Mouse (Mus musculus): ENCODE results near the gene Pan2. TPM values are rescaled to one million over a fixed set of nuclear protein-coding genes. Genes with fewer than 3 reads are reported as not detected.

Pan2 gene
- total RNA-seq (2012; rRNA removed) (8.1 and 11.0 TPM in 2 replicates), total RNA-seq (2014; rRNA removed) (9.4 and 10.6 TPM in 2 replicates), polyA plus RNA-seq (2012; ENCODE audit: insufficient read length, low read depth) (16.1 and 18.5 TPM in 2 replicates)

DNA sequence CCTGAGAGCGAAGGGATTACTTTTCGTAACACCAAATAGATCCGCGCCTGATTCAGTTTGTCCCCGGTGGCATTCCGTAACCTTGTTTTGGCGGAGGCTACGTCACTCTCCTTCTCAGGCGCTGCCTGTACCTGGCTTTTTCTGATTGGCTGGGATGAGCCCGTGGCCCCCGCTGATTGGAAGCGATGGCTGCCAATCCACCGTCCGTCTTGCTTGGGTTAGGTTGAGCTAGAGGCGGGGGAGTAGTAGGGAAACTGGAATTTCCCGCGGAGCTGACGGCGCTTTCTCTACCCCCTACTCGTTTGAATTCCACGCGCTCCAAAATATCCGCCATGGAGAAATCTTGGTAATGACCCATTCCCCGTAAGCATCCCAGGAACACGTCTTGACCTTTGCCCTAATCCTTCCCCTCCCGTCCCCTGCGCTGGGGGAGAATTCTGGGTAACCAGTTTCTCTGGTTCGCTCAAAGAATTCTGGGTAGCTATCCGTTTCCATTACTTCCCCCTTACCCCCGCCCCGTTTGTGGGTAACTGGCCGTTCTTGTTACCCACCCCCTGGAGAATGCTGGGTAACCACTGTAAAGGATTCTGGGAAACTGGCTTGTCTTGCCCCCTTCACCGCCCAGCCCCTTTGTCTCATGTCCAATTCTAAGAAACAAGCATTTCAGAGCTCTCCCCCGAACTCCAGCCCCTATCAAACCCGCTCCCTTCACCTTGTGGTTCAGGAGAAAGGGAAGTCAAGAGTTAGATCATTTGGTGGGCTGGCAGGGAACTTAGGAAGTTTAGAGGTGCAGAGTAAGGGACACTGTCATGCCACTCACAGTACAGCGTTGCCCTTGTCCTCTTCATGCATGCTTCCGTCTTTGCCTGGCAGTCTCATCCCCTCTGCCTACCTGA is at the start of gene Pan2:
Gene Pan2, plus strand, starts transcription at position 210 of the 896 bp plus-strand sequence.
- in situ Hi-C loops (cut with MboI; ENCODE audit: low pct_ligation_motif_present, low pct_unique_long_range_greater_than_20kb, low sequenced_read_pairs), result no loop called here
- no peak for TF ChIP-seq PAX5 (IDR thresholded peaks at IDR 0.05; ENCODE audit: low read length)
- 0 out of 2 replicates have a peak, but pooled peaks have one; percentile 62 for TF ChIP-seq CHD1 (IDR thresholded peaks at IDR 0.05; ENCODE audit: low read depth, low read length)
- TF ChIP-seq ETS1 (conservative IDR thresholded peaks at IDR 0.05; ENCODE audit: low read depth, low read length), result peak; percentile 20; the same call in 1 of the 2 replicates
- no peak for TF ChIP-seq UBTF (IDR thresholded peaks at IDR 0.05; ENCODE audit: low read depth, low read length)
- peak; percentile 83 for TF ChIP-seq SIN3A (IDR thresholded peaks at IDR 0.05; ENCODE audit: low read length)
- TF ChIP-seq ELF1 (IDR thresholded peaks at IDR 0.05; ENCODE audit: low read depth, low read length), result peak; percentile 61
- no peak; the same call in 1 of the 2 replicates for TF ChIP-seq GABPA (IDR thresholded peaks at IDR 0.05; ENCODE audit: insufficient replicate concordance, low read depth, low read length)
- peak; percentile 93 for TF ChIP-seq POLR2A (IDR thresholded peaks at IDR 0.05; ENCODE audit: low read depth, low read length)
- TF ChIP-seq ZKSCAN1 (IDR thresholded peaks at IDR 0.05; ENCODE audit: borderline replicate concordance, low read depth, low read length), result no peak
- TF ChIP-seq MYC (IDR thresholded peaks at IDR 0.05; ENCODE audit: low read depth, low read length), result peak; percentile 78
- TF ChIP-seq POLR2AphosphoS2 (IDR thresholded peaks at IDR 0.05; ENCODE audit: low read depth, low read length), result peak; percentile 71; the same call in 1 of the 2 replicates
- TF ChIP-seq TCF12 (IDR thresholded peaks at IDR 0.05; ENCODE audit: low read depth, low read length), result peak; percentile 55
- TF ChIP-seq NRF1 (IDR thresholded peaks at IDR 0.05; ENCODE audit: low read depth, low read length), result peak; percentile 52; the same call in 1 of the 2 replicates
- 0 out of 2 replicates have a peak, but pooled peaks have one; percentile 40 for TF ChIP-seq EP300 (IDR thresholded peaks at IDR 0.05; ENCODE audit: low read length)
- TF ChIP-seq BHLHE40 (IDR thresholded peaks at IDR 0.05; ENCODE audit: low read depth, low read length), result no peak
- peak; percentile 75 for TF ChIP-seq ZMIZ1 (IDR thresholded peaks at IDR 0.05; ENCODE audit: low read depth, low read length)
- peak; percentile 46; the same call in 1 of the 2 replicates for TF ChIP-seq JUND (conservative IDR thresholded peaks at IDR 0.05; ENCODE audit: low read depth, low read length)
- TF ChIP-seq MAZ (IDR thresholded peaks at IDR 0.05; ENCODE audit: low read depth, low read length), result peak; percentile 83; the same call in 1 of the 2 replicates
- TF ChIP-seq JUN (IDR thresholded peaks at IDR 0.05; ENCODE audit: insufficient read depth, low read depth, low read length), result peak; percentile 1; the same call in 1 of the 2 replicates
- TF ChIP-seq CHD2 (IDR thresholded peaks at IDR 0.05; ENCODE audit: low read length), result peak; percentile 97
- TF ChIP-seq ZNF384 (IDR thresholded peaks at IDR 0.05; ENCODE audit: low read depth, low read length), result peak; percentile 4; the same call in 1 of the 2 replicates
- TF ChIP-seq IRF4 (IDR thresholded peaks at IDR 0.05; ENCODE audit: low read depth, low read length), result peak; percentile 44
- peak; percentile 82; the same call in 1 of the 2 replicates for TF ChIP-seq E2F4 (IDR thresholded peaks at IDR 0.05; ENCODE audit: insufficient replicate concordance, low read depth, low read length)
- no peak for TF ChIP-seq RAD21 (IDR thresholded peaks at IDR 0.05; ENCODE audit: low read depth, low read length)
- TF ChIP-seq KAT2A (IDR thresholded peaks at IDR 0.05; ENCODE audit: insufficient replicate concordance, low read length), result peak; percentile 90; the same call in 1 of the 2 replicates
- TF ChIP-seq MAX (IDR thresholded peaks at IDR 0.05; ENCODE audit: low read length), result peak; percentile 60; the same call in 1 of the 2 replicates
- TF ChIP-seq MEF2A (IDR thresholded peaks at IDR 0.05; ENCODE audit: borderline replicate concordance, low read depth, low read length), result peak; percentile 84
- TF ChIP-seq TBP (conservative IDR thresholded peaks at IDR 0.05; ENCODE audit: low read depth, low read length), result peak; percentile 86
- peak; percentile 88 for TF ChIP-seq NELFE (IDR thresholded peaks at IDR 0.05; ENCODE audit: low read depth, low read length)
- peak; percentile 76 for TF ChIP-seq HCFC1 (IDR thresholded peaks at IDR 0.05; ENCODE audit: low read depth, low read length)
- TF ChIP-seq MXI1 (IDR thresholded peaks at IDR 0.05; ENCODE audit: low read depth, low read length), result peak; percentile 68
- TF ChIP-seq RCOR1 (conservative IDR thresholded peaks at IDR 0.05; ENCODE audit: low read depth, low read length), result 0 out of 2 replicates have a peak, but pooled peaks have one; percentile 10
- no peak for TF ChIP-seq SMC3 (IDR thresholded peaks at IDR 0.05; ENCODE audit: low read depth, low read length)

More for the DNA sequence above, at the start of gene Pan2:
- no peaks in the 10 kb centered on the region for H3K27me3 ChIP-seq (replicated peaks)
- peaks cover 3 to 20% of the 10 kb centered on the region in 2 experiments for H3K36me3 ChIP-seq (replicated peaks in 1 of 2; ENCODE audit: control insufficient read depth in 1 of 2, insufficient read depth in 1 of 2, low read length in 1 of 2)
- peak within 1 kb of the TSS; percentile 98 for H3K9ac ChIP-seq (ENCODE audit: insufficient read depth, low read depth)
- peak within 1 kb of the TSS; percentile 83 for H3K27ac ChIP-seq (ENCODE audit: insufficient read depth, low read depth)
- peaks cover 13 to 38% of the 10 kb centered on the region in 2 experiments for H3K4me1 ChIP-seq (ENCODE audit: control insufficient read depth in 1 of 2, insufficient read depth in 2 of 2)
- DNase-seq (ENCODE audit: extremely low read depth), result peak; percentile 99
- dilution Hi-C loops (cut with MboI; ENCODE audit: extremely low pct_ligation_motif_present, extremely low pct_unique_long_range_greater_than_20kb, low sequenced_read_pairs), result no loop called here
- no peaks in the 10 kb centered on the region; the same call in 1 of the 2 replicates for H3K79me2 ChIP-seq (replicated peaks; ENCODE audit: control insufficient read depth, extremely low read depth, insufficient read depth, poor library complexity, severe bottlenecking)
- peak within 1 kb of the TSS; percentile 70 to 95 (median 80) for H3K4me3 ChIP-seq (replicated peaks in 1 of 3; ENCODE audit: low read depth in 2 of 3, low read length in 2 of 3, poor library complexity in 1 of 3)
- H3K9me3 ChIP-seq (replicated peaks; ENCODE audit: low read length), result no peaks in the 10 kb centered on the region
- H3K4me2 ChIP-seq (ENCODE audit: insufficient read depth, low read depth, poor library complexity, severe bottlenecking), result peak within 1 kb of the TSS; percentile 97

Data from CH12.LX (cell line).